Mouse (Mus musculus): ENCODE measurements around the gene Tuba1c. TPM values are rescaled to one million over a fixed set of nuclear protein-coding genes. Genes with fewer than 3 reads are reported as not detected.

Tuba1c gene
- polyA plus RNA-seq, 1 experiment = 12.6 TPM

- no peak overlapping the region for H3K4me3 ChIP-seq (replicated peaks)
- TF ChIP-seq TAL1 (IDR thresholded peaks at IDR 0.05; ENCODE audit: low read length) = no peak
- no peak for TF ChIP-seq GATA1 (IDR thresholded peaks at IDR 0.05; ENCODE audit: low read length)
- H3K27me3 ChIP-seq (ENCODE audit: control insufficient read depth) = peaks cover 11% of the 10 kb centered on the region; the same call in 1 of the 2 replicates
- no peaks in the 10 kb centered on the region for H3K9me3 ChIP-seq (ENCODE audit: control insufficient read depth, low read length)
- no peaks in the 10 kb centered on the region for H3K36me3 ChIP-seq (ENCODE audit: control insufficient read depth)
- H3K4me1 ChIP-seq (ENCODE audit: control insufficient read depth) = peaks cover 34% of the 10 kb centered on the region
Observed at GRCm38 (mm10) chr15:98987077-98987630, 42.5 kb upstream of the Tuba1c start.

DNA sequence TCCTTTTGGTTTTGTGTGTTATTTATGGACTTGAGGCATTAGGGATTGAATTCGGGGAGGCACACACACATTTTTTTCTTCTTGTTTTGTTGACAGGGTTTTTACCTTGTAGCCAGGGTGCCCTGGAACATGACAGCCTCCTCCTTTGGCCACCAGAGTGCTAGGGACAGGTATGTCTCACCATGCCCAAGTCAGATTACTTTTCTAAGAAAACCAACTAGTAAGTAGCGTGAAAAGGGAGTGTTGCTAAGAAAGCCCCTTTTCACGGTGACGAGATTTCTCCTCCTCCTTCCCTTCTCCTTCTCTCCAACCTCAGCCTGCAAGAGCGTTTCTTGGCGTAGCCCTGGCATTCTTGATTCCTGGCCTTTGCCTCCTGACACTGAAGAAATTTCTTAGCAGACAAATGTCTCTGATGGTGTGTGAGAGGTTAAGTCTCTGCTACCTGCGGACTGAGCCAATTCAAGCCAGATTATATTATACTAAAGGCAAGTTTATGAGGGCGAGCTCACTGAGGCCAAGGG lies 42.0 kb upstream of the Tuba1c start:
- Histone ChIP-seq H3K4me3 (replicated peaks) (no peak overlapping the region), H3K27me3 (ENCODE audit: control insufficient read depth) (peaks cover 11% of the 10 kb centered on the region; the same call in 1 of the 2 replicates), H3K4me1 (ENCODE audit: control insufficient read depth) (peaks cover 40% of the 10 kb centered on the region), H3K36me3 (ENCODE audit: control insufficient read depth) (no peaks in the 10 kb centered on the region), H3K9me3 (ENCODE audit: control insufficient read depth, low read length) (no peaks in the 10 kb centered on the region)
- TF ChIP-seq GATA1 (IDR thresholded peaks at IDR 0.05; ENCODE audit: low read length) (no peak), TAL1 (IDR thresholded peaks at IDR 0.05; ENCODE audit: low read length) (no peak)

DNA sequence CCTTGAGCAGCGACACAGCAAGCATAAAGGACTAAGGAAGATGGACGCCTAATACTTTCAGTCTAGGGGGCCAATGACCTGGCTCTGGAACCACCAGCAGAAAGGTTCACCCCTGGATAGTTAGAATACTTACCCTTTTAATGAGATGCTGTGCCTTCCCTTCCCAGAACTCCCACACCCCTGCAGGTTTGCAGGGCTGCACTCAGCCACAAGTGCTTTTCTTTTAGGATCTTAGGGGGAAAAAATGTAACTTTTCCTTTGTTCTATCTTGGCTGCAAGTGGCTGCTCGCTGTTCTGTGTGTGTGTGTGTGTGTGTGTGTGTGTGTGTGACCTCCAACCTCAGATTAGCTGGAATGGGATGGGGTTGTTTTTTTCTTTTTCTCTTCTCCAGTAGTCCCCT lies 40.9 kb upstream of the Tuba1c start:
- Histone ChIP-seq H3K27me3 (ENCODE audit: control insufficient read depth) (peaks cover 11% of the 10 kb centered on the region; the same call in 1 of the 2 replicates), H3K4me3 (replicated peaks) (no peak overlapping the region), H3K9me3 (ENCODE audit: control insufficient read depth, low read length) (no peaks in the 10 kb centered on the region), H3K36me3 (ENCODE audit: control insufficient read depth) (no peaks in the 10 kb centered on the region), H3K4me1 (ENCODE audit: control insufficient read depth) (peaks cover 43% of the 10 kb centered on the region)
- TF ChIP-seq GATA1 (IDR thresholded peaks at IDR 0.05; ENCODE audit: low read length) = no peak
- no peak for TF ChIP-seq TAL1 (IDR thresholded peaks at IDR 0.05; ENCODE audit: low read length)

- no peaks in the 10 kb centered on the region for H3K9me3 ChIP-seq (ENCODE audit: control insufficient read depth, low read length)
- H3K4me3 ChIP-seq (replicated peaks) = no peak overlapping the region
- H3K27me3 ChIP-seq (ENCODE audit: control insufficient read depth) = peaks cover 11% of the 10 kb centered on the region; the same call in 1 of the 2 replicates
- no peak for TF ChIP-seq TAL1 (IDR thresholded peaks at IDR 0.05; ENCODE audit: low read length)
- TF ChIP-seq GATA1 (IDR thresholded peaks at IDR 0.05; ENCODE audit: low read length) = no peak
- no peaks in the 10 kb centered on the region for H3K36me3 ChIP-seq (ENCODE audit: control insufficient read depth)
- peaks cover 39% of the 10 kb centered on the region for H3K4me1 ChIP-seq (ENCODE audit: control insufficient read depth)
Observed at GRCm38 (mm10) chr15:98989701-98990430, 39.8 kb upstream of the Tuba1c start.

- Histone ChIP-seq H3K27me3 (ENCODE audit: control insufficient read depth) (peaks cover 11% of the 10 kb centered on the region; the same call in 1 of the 2 replicates), H3K4me3 (replicated peaks) (no peak overlapping the region), H3K36me3 (ENCODE audit: control insufficient read depth) (no peaks in the 10 kb centered on the region), H3K4me1 (ENCODE audit: control insufficient read depth) (peaks cover 29% of the 10 kb centered on the region), H3K9me3 (ENCODE audit: control insufficient read depth, low read length) (no peaks in the 10 kb centered on the region)
- TF ChIP-seq TAL1 (IDR thresholded peaks at IDR 0.05; ENCODE audit: low read length) = no peak
Observed at GRCm38 (mm10) chr15:98990669-98991539, 38.8 kb upstream of the Tuba1c start.

GRCm38 (mm10) chr15:98991540-98992050 lies 38.1 kb upstream of the Tuba1c start:
- Histone ChIP-seq H3K36me3 (ENCODE audit: control insufficient read depth) (no peaks in the 10 kb centered on the region), H3K4me1 (ENCODE audit: control insufficient read depth) (peaks cover 24% of the 10 kb centered on the region), H3K4me3 (replicated peaks) (no peak overlapping the region), H3K9me3 (ENCODE audit: control insufficient read depth, low read length) (no peaks in the 10 kb centered on the region), H3K27me3 (ENCODE audit: control insufficient read depth) (peaks cover 11% of the 10 kb centered on the region; the same call in 1 of the 2 replicates)
- TF ChIP-seq GATA1 (IDR thresholded peaks at IDR 0.05; ENCODE audit: low read length) = no peak
- TF ChIP-seq TAL1 (IDR thresholded peaks at IDR 0.05; ENCODE audit: low read length) = no peak

- Histone ChIP-seq H3K36me3 (ENCODE audit: control insufficient read depth) (no peaks in the 10 kb centered on the region), H3K27me3 (ENCODE audit: control insufficient read depth) (peaks cover 9% of the 10 kb centered on the region; the same call in 1 of the 2 replicates), H3K4me1 (ENCODE audit: control insufficient read depth) (peaks cover 25% of the 10 kb centered on the region), H3K9me3 (ENCODE audit: control insufficient read depth, low read length) (no peaks in the 10 kb centered on the region), H3K4me3 (replicated peaks) (peak overlapping the region; percentile 63)
- TF ChIP-seq TAL1 (IDR thresholded peaks at IDR 0.05; ENCODE audit: low read length) (no peak), GATA1 (IDR thresholded peaks at IDR 0.05; ENCODE audit: low read length) (0 out of 2 replicates have a peak, but pooled peaks have one; percentile 11)
Observed at GRCm38 (mm10) chr15:98992086-98992912, 37.4 kb upstream of the Tuba1c start.

Data from erythroblast, embryonic 14.5 days (primary cell).